Mouse (Mus musculus) heart, postnatal 0 days (tissue): Measurements from ENCODE around the gene Aldh1b1.

Experiments used
- CTCF ChIP-seq: IDR thresholded peaks from 2 replicates; pipeline ENCODE4 v1.5.1; 2016; ENCODE audit warnings: antibody characterized with exemption, control low read depth, low read depth
- EP300 ChIP-seq: IDR thresholded peaks from 2 replicates; pipeline ENCODE4 v1.6.1; 2016; ENCODE audit warnings: antibody characterized with exemption, low read depth

GRCm38 (mm10) chr4:45811250-45811649 lies 12.4 kb downstream of the Aldh1b1 start:
- TF ChIP-seq CTCF: no peak
- no peak for TF ChIP-seq EP300
